Mouse (Mus musculus): ENCODE measurements around the gene B4galnt2.

DNA sequence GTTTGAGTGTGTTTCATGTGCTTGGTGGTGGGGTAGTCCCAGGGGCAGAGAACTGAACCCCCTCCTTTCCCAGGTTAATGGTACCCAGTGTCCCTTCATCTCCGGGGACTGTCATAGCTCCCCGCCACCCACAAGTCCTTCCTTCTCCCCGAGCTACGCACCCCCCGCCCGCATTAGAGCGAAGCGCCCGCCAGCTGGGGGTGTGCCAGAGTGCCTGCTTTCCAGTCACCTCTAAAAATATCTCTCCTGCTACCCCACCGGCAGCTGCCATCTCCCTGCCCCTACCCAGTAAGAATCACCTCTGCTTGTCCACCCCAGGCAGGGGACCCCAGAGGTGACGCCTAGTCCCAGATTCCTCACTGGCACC is 89.8 kb downstream of the B4galnt2 start:
- TF ChIP-seq POLR2A (IDR thresholded peaks at IDR 0.05; ENCODE audit: insufficient read depth, low read depth, low read length) (peak; percentile 61; the same call in 1 of the 2 replicates), EP300 (IDR thresholded peaks at IDR 0.05; ENCODE audit: insufficient read depth, low read depth, low read length) (0 out of 2 replicates have a peak, but pooled peaks have one; percentile 27)

Data from heart, adult 2 months (tissue).